Mouse (Mus musculus) olfactory bulb, adult 2 months (tissue): ENCODE results near the gene Bet1l. TPM values are rescaled to one million over a fixed set of nuclear protein-coding genes. Genes with fewer than 3 reads are reported as not detected.
A peak's percentile ranks its signal among the peaks of the same experiment; 100 is the strongest.
"Not testable (repeated sequence)": the region's sequence is repeated elsewhere in the genome, so short reads cannot be mapped to it uniquely, and the experiment has no call there.

Source experiments
- H3K27ac ChIP-seq: fragments of 200-500 bp; 2 replicates; pipeline ENCODE4 v1.5.1; 2012; ENCODE audit warnings: low read depth, low read length; ENCODE audit not compliant: insufficient read depth
- H3K4me1 ChIP-seq: fragments of 200-500 bp; 2 replicates; pipeline ENCODE4 v1.6.1; 2012; ENCODE audit warnings: low read length; ENCODE audit not compliant: control insufficient read depth, insufficient read depth
- H3K4me3 ChIP-seq: fragments of 200-500 bp; 2 replicates; pipeline ENCODE4 v1.5.1; 2012; ENCODE audit warnings: mild to moderate bottlenecking, low read depth, low read length, moderate library complexity; ENCODE audit not compliant: insufficient read depth
- CTCF ChIP-seq: fragments of 200-500 bp; IDR thresholded peaks from 2 replicates; pipeline ENCODE4 v1.5.1; 2012; ENCODE audit warnings: low read depth, mild to moderate bottlenecking, low read length, moderate library complexity; ENCODE audit not compliant: insufficient read depth
- POLR2A ChIP-seq: fragments of 200-500 bp; IDR thresholded peaks from 2 replicates; pipeline ENCODE4 v1.6.1; 2012; ENCODE audit warnings: mild to moderate bottlenecking, low read depth, low read length, moderate library complexity; ENCODE audit not compliant: insufficient read depth
- WGBS: fragments of 180-500 bp; shearing (Covaris S2); methylation state at CpG from one replicate; pipeline ENCODE4 v1.1.7; 2018; 5-methylcytosine and 5-hydroxymethylcytosine counted together
- polyA plus RNA-seq: library from polyadenylated mRNA; stranded (reverse); fragments of >200 nt; gene quantifications from 2 replicates; pipeline ENCODE4 v1.2.4, GENCODE M21; 2012; ENCODE audit warnings: low replicate concordance; ENCODE audit not compliant: missing spikeins, insufficient read depth, insufficient read length

Bet1l gene
- polyA plus RNA-seq, 1 experiment, result not detected

GRCm38 (mm10) chr7:140894611-140895010, 37.2 kb upstream of the Bet1l start:
- 85% methylated on average over 3 of the region's 3 CpGs for WGBS
- H3K4me1 ChIP-seq, result no peaks in the 10 kb centered on the region
- no peak for TF ChIP-seq CTCF
- TF ChIP-seq POLR2A, result no peak
- H3K27ac ChIP-seq, result no peak overlapping the region
- H3K4me3 ChIP-seq, result no peak overlapping the region

DNA sequence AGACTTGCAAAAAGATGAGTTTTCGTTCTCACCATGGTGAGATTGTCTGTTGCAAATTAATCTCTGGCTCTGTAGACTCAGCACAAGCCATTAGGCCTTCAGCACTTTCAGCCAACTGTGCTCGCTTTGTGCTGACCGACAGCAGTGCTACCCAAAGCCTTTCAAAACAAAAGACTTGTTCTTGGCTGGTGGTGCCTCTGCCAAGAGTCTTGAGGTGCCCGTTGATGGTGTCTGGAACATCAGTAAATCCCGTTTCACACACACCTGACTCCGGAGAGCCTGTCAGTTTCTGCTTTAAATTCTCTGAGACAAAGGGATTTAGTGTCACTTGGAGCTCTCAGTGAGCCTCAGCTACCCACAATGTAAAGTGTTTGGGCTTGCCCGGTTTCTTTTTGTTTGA, 36.7 kb upstream of the Bet1l start:
- Histone ChIP-seq H3K4me3 (no peak overlapping the region), H3K4me1 (no peaks in the 10 kb centered on the region), H3K27ac (no peak overlapping the region)
- WGBS, result 55% methylated on average over 7 of the region's 7 CpGs
- TF ChIP-seq POLR2A (no peak), CTCF (no peak)

DNA sequence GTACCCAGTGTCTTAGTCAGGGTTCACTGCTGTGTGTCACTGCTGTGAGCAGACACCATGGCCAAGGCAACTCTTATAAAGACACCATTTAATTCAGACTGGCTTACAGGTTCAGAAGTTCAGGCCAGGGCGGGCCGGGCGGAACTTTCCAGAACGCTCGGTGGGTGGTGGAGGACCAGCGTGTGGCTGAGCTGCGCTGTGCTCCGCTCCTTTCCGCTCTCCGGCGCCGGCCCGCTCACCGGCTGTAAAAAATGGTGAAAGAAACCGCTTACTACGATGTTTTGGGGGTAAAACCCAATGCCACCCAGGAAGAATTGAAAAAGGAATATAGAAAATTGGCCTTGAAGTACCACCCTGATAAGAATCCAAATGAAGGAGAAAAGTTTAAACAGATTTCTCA, 33.3 kb upstream of the Bet1l start:
- H3K27ac ChIP-seq, H3K4me1 ChIP-seq, H3K4me3 ChIP-seq: not testable (repeated sequence)
- whole genome bisulfite sequencing, result 96% methylated on average over 16 of the region's 16 CpGs

DNA sequence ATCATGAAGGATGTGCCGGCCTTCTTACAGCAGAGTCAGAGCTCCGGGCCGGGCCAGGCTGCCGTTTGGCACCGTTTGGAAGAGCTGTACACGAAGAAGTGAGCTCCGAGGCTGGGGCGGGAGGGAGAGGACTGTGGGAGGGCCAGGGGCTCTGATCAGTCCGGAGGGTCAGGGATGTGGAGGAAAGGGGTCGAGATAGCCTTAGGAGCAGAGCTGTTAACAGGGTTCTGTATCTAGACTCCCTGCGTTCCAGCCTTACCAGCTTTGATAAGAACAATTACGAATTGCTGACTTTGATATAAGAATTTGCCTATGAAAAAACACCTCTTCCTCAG, 25.1 kb upstream of the Bet1l start:
- peak overlapping the region; percentile 93 for H3K4me3 ChIP-seq
- under 1% methylated on average over 12 of the region's 12 CpGs for WGBS
- TF ChIP-seq CTCF, result no peak
- TF ChIP-seq POLR2A, result no peak
- H3K27ac ChIP-seq, result no peak overlapping the region
- H3K4me1 ChIP-seq, result peaks cover 3% of the 10 kb centered on the region; the same call in 1 of the 2 replicates

DNA sequence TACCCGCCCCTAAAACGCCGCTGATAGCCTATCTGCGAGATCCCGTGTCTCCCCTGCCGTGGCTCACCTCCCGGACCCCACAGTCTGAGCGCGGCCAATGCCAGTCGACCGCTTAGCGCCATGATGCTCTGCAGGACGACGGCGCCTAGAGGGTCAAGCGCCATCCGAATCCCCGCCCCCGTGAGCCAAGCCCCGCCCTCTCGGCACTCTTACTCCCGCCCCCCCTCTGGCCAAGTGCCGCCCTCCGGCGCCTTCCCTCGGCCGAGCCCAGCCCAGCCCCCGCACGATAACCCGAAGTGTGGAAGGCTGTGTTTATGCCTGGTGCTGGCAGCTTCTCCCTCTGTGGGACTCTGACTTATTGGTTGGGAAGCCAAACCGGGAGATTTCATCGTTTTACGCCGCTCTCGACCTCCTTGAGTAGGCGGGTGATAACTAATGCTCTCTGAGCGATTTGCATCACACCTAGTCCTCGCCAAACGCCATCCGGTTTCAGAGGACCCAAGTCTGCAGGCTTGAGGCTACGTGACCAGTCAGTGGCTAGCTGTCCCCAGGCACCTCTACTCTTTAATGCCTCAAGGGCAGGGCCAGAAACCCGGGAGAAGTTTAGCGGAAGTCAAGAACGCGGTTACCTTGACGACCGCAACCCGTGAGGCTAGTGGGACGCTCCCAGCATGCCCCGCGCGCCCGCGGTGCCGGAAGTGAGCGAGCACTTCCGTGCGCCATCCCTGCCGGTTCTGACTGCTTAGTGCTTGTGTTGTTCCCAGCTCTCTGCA, 24.5 kb upstream of the Bet1l start, which contains the start of the genes Psmd13 and Sirt3:
Gene Psmd13, plus strand, starts transcription at position 273 of the 773 bp plus-strand sequence.
Gene Sirt3, minus strand, starts transcription at position 614 of the 773 bp plus-strand sequence.
- no peak for TF ChIP-seq CTCF
- TF ChIP-seq POLR2A, result peak; percentile 48

GRCm38 (mm10) chr7:140880865-140881515, 23.6 kb upstream of the Bet1l start:
- Histone ChIP-seq H3K4me3 (peak overlapping the region; percentile 93), H3K4me1 (peaks cover 3% of the 10 kb centered on the region; the same call in 1 of the 2 replicates), H3K27ac (peak overlapping the region; percentile 45; the same call in 1 of the 2 replicates)
- 8% methylated on average over 8 of the region's 8 CpGs for WGBS
- TF ChIP-seq POLR2A, result no peak
- no peak for TF ChIP-seq CTCF

More for the DNA sequence above, 24.5 kb upstream of the Bet1l start, which contains the start of the genes Psmd13 and Sirt3:
- peaks cover 3% of the 10 kb centered on the region; the same call in 1 of the 2 replicates for H3K4me1 ChIP-seq
- WGBS, result under 1% methylated on average over 59 of the region's 59 CpGs
- H3K27ac ChIP-seq, result peak within 1 kb of the TSS; percentile 75
- peak within 1 kb of the TSS; percentile 93 for H3K4me3 ChIP-seq

GRCm38 (mm10) chr7:140880419-140880818, 23.0 kb upstream of the Bet1l start:
- 77% methylated on average over 3 of the region's 3 CpGs for WGBS
- H3K4me3 ChIP-seq, result no peak overlapping the region
- peaks cover 3% of the 10 kb centered on the region; the same call in 1 of the 2 replicates for H3K4me1 ChIP-seq
- H3K27ac ChIP-seq, result no peak overlapping the region
- no peak for TF ChIP-seq POLR2A
- no peak for TF ChIP-seq CTCF

DNA sequence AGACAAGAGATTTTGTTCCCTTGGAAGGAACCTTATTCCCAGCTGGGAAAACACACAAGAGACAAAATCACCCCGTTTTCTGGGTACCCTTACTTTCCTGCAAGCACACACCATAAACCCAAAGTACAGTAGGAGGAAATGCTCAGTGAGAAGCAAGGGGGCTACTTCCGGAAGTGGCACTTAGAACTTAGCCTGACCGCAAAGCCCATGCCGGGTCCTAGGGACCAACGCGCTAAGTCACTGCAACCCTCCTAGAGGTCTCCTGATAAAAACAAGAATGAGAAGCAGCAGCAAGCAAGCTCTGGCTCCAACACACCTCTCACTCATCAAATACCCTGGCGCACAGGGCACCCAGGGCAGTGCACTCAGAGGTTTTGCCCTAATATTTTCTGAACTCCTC, 22.0 kb upstream of the Bet1l start:
- Histone ChIP-seq H3K4me1 (peaks cover 3% of the 10 kb centered on the region; the same call in 1 of the 2 replicates), H3K4me3 (no peak overlapping the region), H3K27ac (no peak overlapping the region)
- 93% methylated on average over 7 of the region's 7 CpGs for WGBS
- TF ChIP-seq CTCF (no peak), POLR2A (no peak)

DNA sequence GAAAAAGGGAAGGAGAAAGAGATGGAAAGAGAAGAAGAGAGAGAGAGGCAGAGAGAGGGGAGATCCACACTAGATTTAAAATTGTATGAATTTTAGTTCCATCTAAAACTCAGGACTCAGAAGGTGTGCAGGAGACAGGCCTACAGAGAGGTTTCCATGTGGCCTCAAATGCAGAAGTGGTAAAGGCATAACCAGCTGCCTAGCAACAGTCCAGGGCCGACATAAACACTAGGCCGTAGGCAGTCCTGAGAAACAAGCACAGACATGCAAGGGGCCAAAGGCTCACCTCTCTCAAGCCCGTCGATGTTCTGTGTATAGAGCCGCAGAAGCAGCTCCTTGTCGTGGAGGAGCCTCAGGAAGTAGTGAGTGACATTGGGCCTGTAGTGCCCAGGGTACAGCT, 20.0 kb upstream of the Bet1l start:
- TF ChIP-seq CTCF (no peak), POLR2A (no peak)
- WGBS, result 84% methylated on average over 6 of the region's 6 CpGs
- Histone ChIP-seq H3K4me3 (no peak overlapping the region), H3K27ac (no peak overlapping the region), H3K4me1 (peaks cover 3% of the 10 kb centered on the region; the same call in 1 of the 2 replicates)
